Mouse (Mus musculus): ENCODE results near the gene Gan. TPM values are rescaled to one million over a fixed set of nuclear protein-coding genes. Genes with fewer than 3 reads are reported as not detected.

Gan gene
- total and polyA plus RNA-seq, 3 experiments, result 5.6 to 8.7 TPM; not detected in 1

GRCm38 (mm10) chr8:117167243-117167883, 9.4 kb downstream of the Gan start:
- H3K27ac ChIP-seq (ENCODE audit: control insufficient read depth, low read depth, low read length), result no peak overlapping the region
- H3K79me2 ChIP-seq (ENCODE audit: control insufficient read depth, insufficient read depth, low read length, poor library complexity), result peaks cover 4% of the 10 kb centered on the region; the same call in 1 of the 2 replicates
- H3K9ac ChIP-seq (ENCODE audit: control insufficient read depth, low read depth, low read length, poor library complexity, severe bottlenecking), result no peak overlapping the region
- peaks cover 0 to 3% of the 10 kb centered on the region in 2 experiments; a peak in 1 of 4 replicates for H3K4me1 ChIP-seq (ENCODE audit: control insufficient read depth in 1 of 2, insufficient read depth in 2 of 2, low read length in 2 of 2)
- H3K27me3 ChIP-seq (ENCODE audit: control insufficient read depth in 1 of 2, insufficient read depth in 2 of 2, low read length in 2 of 2), result no peaks in the 10 kb centered on the region
- H3K4me3 ChIP-seq (ENCODE audit: control insufficient read depth in 1 of 2, insufficient read depth in 1 of 2, low read depth in 2 of 2, low read length in 2 of 2), result no peak overlapping the region
- no peak for TF ChIP-seq MYC (IDR thresholded peaks at IDR 0.05; ENCODE audit: low read depth, low read length)
- TF ChIP-seq SIN3A (IDR thresholded peaks at IDR 0.05; ENCODE audit: low read length), result no peak
- TF ChIP-seq ZMIZ1 (IDR thresholded peaks at IDR 0.05; ENCODE audit: low read depth, low read length), result no peak
- no peak for TF ChIP-seq GATA1 (IDR thresholded peaks at IDR 0.05; ENCODE audit: low read depth, low read length)
- no peak for TF ChIP-seq RAD21 (IDR thresholded peaks at IDR 0.05; ENCODE audit: low read depth, low read length)
- no peak for TF ChIP-seq ZNF384 (IDR thresholded peaks at IDR 0.05; ENCODE audit: low read depth, low read length)
- TF ChIP-seq MAX (IDR thresholded peaks at IDR 0.05; ENCODE audit: low read length), result no peak
- no peak for TF ChIP-seq ZC3H11A (IDR thresholded peaks at IDR 0.05; ENCODE audit: low read depth, low read length)
- TF ChIP-seq MEF2A (IDR thresholded peaks at IDR 0.05; ENCODE audit: extremely low read depth, insufficient replicate concordance, low read depth, low read length, poor library complexity, severe bottlenecking), result no peak
- no peak for TF ChIP-seq MAZ (IDR thresholded peaks at IDR 0.05; ENCODE audit: low read depth, low read length)
- no peak for TF ChIP-seq POLR2AphosphoS5 (IDR thresholded peaks at IDR 0.05; ENCODE audit: borderline replicate concordance, low read depth, low read length)
- TF ChIP-seq CTCF (IDR thresholded peaks at IDR 0.05 in 2 of 3, conservative IDR thresholded peaks at IDR 0.05 in 1 of 3; ENCODE audit: control insufficient read depth in 1 of 3, insufficient read depth in 1 of 3, low read depth in 2 of 3, low read length in 3 of 3, poor library complexity in 1 of 3, severe bottlenecking in 1 of 3), result no peak
- no peak for TF ChIP-seq POLR2A (IDR thresholded peaks at IDR 0.05; ENCODE audit: control insufficient read depth in 1 of 2, insufficient read depth in 1 of 2, low read depth in 1 of 2, low read length in 2 of 2, poor library complexity in 1 of 2)
- no peak for TF ChIP-seq CHD2 (IDR thresholded peaks at IDR 0.05; ENCODE audit: low read length)
- TF ChIP-seq MAFK (IDR thresholded peaks at IDR 0.05; ENCODE audit: borderline replicate concordance, low read depth, low read length), result no peak
- TF ChIP-seq HCFC1 (IDR thresholded peaks at IDR 0.05; ENCODE audit: low read depth, low read length), result no peak
- no peak for TF ChIP-seq E2F4 (IDR thresholded peaks at IDR 0.05; ENCODE audit: borderline replicate concordance, low read depth, low read length)
- no peak for TF ChIP-seq TCF12 (IDR thresholded peaks at IDR 0.05; ENCODE audit: low read depth, low read length)
- TF ChIP-seq TBP (IDR thresholded peaks at IDR 0.05; ENCODE audit: low read depth, low read length), result no peak
- no peaks in the 10 kb centered on the region; a peak in 1 of 4 replicates for H3K36me3 ChIP-seq (ENCODE audit: control insufficient read depth in 1 of 2, insufficient read depth in 2 of 2, low read length in 2 of 2)
- no peaks in the 10 kb centered on the region for H3K9me3 ChIP-seq (replicated peaks; ENCODE audit: insufficient read depth, low read length)
- DNase-seq (ENCODE audit: low read depth, low spot score), result no peak

DNA sequence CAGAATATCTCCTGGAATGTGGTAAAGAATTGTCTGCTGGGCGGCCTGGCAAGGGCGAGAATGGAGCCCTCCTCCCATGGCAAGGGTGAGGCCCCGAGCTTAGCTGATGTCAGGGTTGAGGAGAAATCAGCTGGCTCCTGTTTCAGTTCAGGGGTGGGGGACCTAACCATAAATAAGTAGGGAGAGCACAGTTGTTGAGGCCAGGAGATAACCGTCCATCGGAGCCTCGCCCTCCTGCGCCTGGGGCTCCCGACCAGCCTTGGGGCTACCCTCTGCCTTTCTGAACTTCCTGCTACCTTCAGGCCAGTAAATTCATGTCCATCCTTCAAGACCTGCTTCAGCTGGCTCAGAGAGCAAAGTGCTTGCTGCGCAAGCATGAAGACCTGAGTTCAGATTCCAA, 10.4 kb downstream of the Gan start:
- Histone ChIP-seq H3K36me3 (ENCODE audit: control insufficient read depth in 1 of 2, insufficient read depth in 2 of 2, low read length in 2 of 2) (peaks cover 0 to 9% of the 10 kb centered on the region in 2 experiments; a peak in 3 of 4 replicates), H3K9me3 (replicated peaks; ENCODE audit: insufficient read depth, low read length) (no peaks in the 10 kb centered on the region), H3K79me2 (ENCODE audit: control insufficient read depth, insufficient read depth, low read length, poor library complexity) (peaks cover 1% of the 10 kb centered on the region; the same call in 1 of the 2 replicates), H3K9ac (ENCODE audit: control insufficient read depth, low read depth, low read length, poor library complexity, severe bottlenecking) (no peak overlapping the region), H3K4me1 (ENCODE audit: control insufficient read depth in 1 of 2, insufficient read depth in 2 of 2, low read length in 2 of 2) (peaks cover 2 to 12% of the 10 kb centered on the region in 2 experiments; a peak in 3 of 4 replicates), H3K27ac (ENCODE audit: control insufficient read depth, low read depth, low read length) (no peak overlapping the region), H3K27me3 (ENCODE audit: control insufficient read depth in 1 of 2, insufficient read depth in 2 of 2, low read length in 2 of 2) (no peaks in the 10 kb centered on the region), H3K4me3 (ENCODE audit: control insufficient read depth in 1 of 2, insufficient read depth in 1 of 2, low read depth in 2 of 2, low read length in 2 of 2) (no peak overlapping the region)
- TF ChIP-seq RCOR1 (IDR thresholded peaks at IDR 0.05; ENCODE audit: low read depth, low read length), result no peak
- no peak for TF ChIP-seq MYB (IDR thresholded peaks at IDR 0.05; ENCODE audit: low read depth, low read length)
- no peak for TF ChIP-seq GATA1 (IDR thresholded peaks at IDR 0.05; ENCODE audit: low read depth, low read length)
- no peak for TF ChIP-seq MXI1 (IDR thresholded peaks at IDR 0.05; ENCODE audit: low read depth, low read length)
- TF ChIP-seq NELFE (IDR thresholded peaks at IDR 0.05; ENCODE audit: low read depth, low read length), result no peak
- no peak for TF ChIP-seq MAZ (IDR thresholded peaks at IDR 0.05; ENCODE audit: low read depth, low read length)
- no peak for TF ChIP-seq CTCF (IDR thresholded peaks at IDR 0.05 in 2 of 3, conservative IDR thresholded peaks at IDR 0.05 in 1 of 3; ENCODE audit: control insufficient read depth in 1 of 3, insufficient read depth in 1 of 3, low read depth in 2 of 3, low read length in 3 of 3, poor library complexity in 1 of 3, severe bottlenecking in 1 of 3)
- TF ChIP-seq USF2 (IDR thresholded peaks at IDR 0.05; ENCODE audit: borderline replicate concordance in 1 of 2, insufficient read depth in 1 of 2, low read depth in 1 of 2, low read length in 2 of 2), result no peak
- no peak for TF ChIP-seq ZKSCAN1 (IDR thresholded peaks at IDR 0.05; ENCODE audit: low read depth, low read length)
- TF ChIP-seq NRF1 (IDR thresholded peaks at IDR 0.05; ENCODE audit: insufficient read depth, low read depth, low read length, poor library complexity, severe bottlenecking), result no peak
- TF ChIP-seq CHD1 (IDR thresholded peaks at IDR 0.05; ENCODE audit: low read depth, low read length), result no peak
- TF ChIP-seq E2F4 (IDR thresholded peaks at IDR 0.05; ENCODE audit: borderline replicate concordance, low read depth, low read length), result no peak
- TF ChIP-seq EP300 (IDR thresholded peaks at IDR 0.05; ENCODE audit: low read depth in 1 of 2, low read length in 2 of 2), result no peak
- no peak for TF ChIP-seq SMC3 (IDR thresholded peaks at IDR 0.05; ENCODE audit: low read depth, low read length)
- TF ChIP-seq MAX (IDR thresholded peaks at IDR 0.05; ENCODE audit: low read length), result no peak
- no peak for TF ChIP-seq MYC (IDR thresholded peaks at IDR 0.05; ENCODE audit: low read depth, low read length)
- DNase-seq (ENCODE audit: low read depth, low spot score), result no peak

Data from MEL (cell line).